Mouse (Mus musculus) adrenal gland, adult 2 months (tissue): ENCODE measurements around the gene Armc2. TPM values are rescaled to one million over a fixed set of nuclear protein-coding genes. Genes with fewer than 3 reads are reported as not detected.

Source experiments
- DNase-seq: peaks from one replicate; pipeline ENCODE4 v3.0.0; 2021
- polyA plus RNA-seq: library from polyadenylated mRNA; depleted of rRNA; stranded (reverse); fragments of >200 nt; gene quantifications from 2 replicates; pipeline ENCODE4 v1.2.3, GENCODE M21; 2012; rRNA removed
- total RNA-seq, 2 experiments: library from RNA; stranded (reverse); gene quantifications; 2 replicates each; pipeline ENCODE4 v1.2.3; 2021

The Armc2 gene
- total and polyA plus RNA-seq, 3 experiments = 0.40 to 2.4 (median 2.0) TPM

DNA sequence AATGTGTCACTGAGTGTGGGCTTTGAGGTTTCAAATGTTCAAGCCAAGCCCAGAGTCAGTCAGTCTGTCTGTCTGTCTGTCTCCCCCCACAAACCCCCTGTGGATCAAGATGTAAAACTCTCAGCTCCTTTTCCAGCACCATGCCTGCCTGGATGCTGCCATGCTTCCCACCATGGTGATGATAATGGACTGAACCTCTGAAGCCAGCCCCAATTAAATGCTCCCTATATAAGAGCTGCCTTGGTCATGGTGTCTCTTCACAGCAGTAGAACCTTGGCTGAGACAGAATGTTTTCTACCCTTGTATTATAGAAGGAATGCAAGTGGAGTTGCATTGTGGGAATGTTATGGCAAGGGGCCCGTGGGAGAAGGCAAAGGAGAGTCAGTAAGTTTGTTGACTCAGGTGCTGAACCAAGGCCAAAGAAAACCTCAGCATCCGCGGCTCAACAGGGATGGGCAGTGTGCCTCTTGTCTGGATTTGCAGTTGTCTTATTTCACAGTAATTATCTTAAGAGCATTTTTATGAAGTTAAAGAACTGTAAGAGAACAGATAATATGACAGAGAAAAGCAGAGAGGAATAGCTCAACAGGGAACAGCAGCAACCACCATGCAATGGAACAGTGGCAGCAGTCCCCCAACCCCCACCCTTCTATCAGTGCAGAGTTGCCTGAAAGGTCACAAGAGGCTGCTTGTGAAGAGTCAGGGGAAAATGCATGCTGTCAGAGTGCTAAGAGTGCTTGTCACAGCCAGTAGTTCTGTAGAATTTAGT lies 152.0 kb downstream of the Armc2 start:
- no peak for DNase-seq

Other genes starting within 250 kb of the Armc2 start
- 1 to 10 TPM; 4.5 to 7.2 TPM for gene Cep57l1, start 208.6 kb downstream of the Armc2 start, total RNA-seq
- 0.22 and 0.41 TPM in 2 replicates for gene Cep57l1, start 208.6 kb downstream of the Armc2 start, polyA plus RNA-seq
- gene Sesn1, start 208.5 kb downstream of the Armc2 start, total RNA-seq = 10 to 100 TPM; 15.6 to 19.7 TPM
- gene Sesn1, start 208.5 kb downstream of the Armc2 start, polyA plus RNA-seq = 12.3 and 12.4 TPM in 2 replicates